Mouse (Mus musculus) heart, embryonic 12.5 days (tissue): ENCODE results near the gene Usp47. TPM values are rescaled to one million over a fixed set of nuclear protein-coding genes. Genes with fewer than 3 reads are reported as not detected.

Experiments
- ATAC-seq: fragments of 200-750 bp; cut with Nextera tagmentation; 2 replicates; pipeline ENCODE4 v1.8.0; 2017; ENCODE audit warnings: moderate TSS enrichment, moderate library complexity; ENCODE audit not compliant: insufficient number of reproducible peaks, low FRiP score
- H3K27ac ChIP-seq: fragments of 300-500 bp; sonication (generic); 2 replicates; pipeline ENCODE4 v1.5.1; 2016; ENCODE audit warnings: mild to moderate bottlenecking, moderate library complexity; ENCODE audit not compliant: poor library complexity, severe bottlenecking
- H3K27me3 ChIP-seq: fragments of 300-500 bp; sonication (generic); replicated peaks from 2 replicates; pipeline ENCODE4 v1.6.1; 2016; ENCODE audit warnings: mild to moderate bottlenecking, moderate library complexity
- H3K36me3 ChIP-seq: fragments of 300-500 bp; sonication (generic); 2 replicates; pipeline ENCODE4 v1.6.1; 2016; ENCODE audit warnings: mild to moderate bottlenecking, moderate library complexity
- H3K4me1 ChIP-seq: fragments of 300-500 bp; sonication (generic); replicated peaks from 2 replicates; pipeline ENCODE4 v1.6.1; 2016; ENCODE audit warnings: mild to moderate bottlenecking
- H3K4me2 ChIP-seq: fragments of 300-500 bp; sonication (generic); 2 replicates; pipeline ENCODE4 v1.6.1; 2016; ENCODE audit warnings: mild to moderate bottlenecking, moderate library complexity
- H3K4me3 ChIP-seq: fragments of 300-500 bp; sonication (generic); 2 replicates; pipeline ENCODE4 v1.5.1; 2016; ENCODE audit warnings: mild to moderate bottlenecking
- H3K9ac ChIP-seq: fragments of 300-500 bp; sonication (generic); 2 replicates; pipeline ENCODE4 v1.6.1; 2016; ENCODE audit warnings: mild to moderate bottlenecking, moderate library complexity
- H3K9me3 ChIP-seq: fragments of 300-500 bp; sonication (generic); replicated peaks from 2 replicates; pipeline ENCODE4 v1.6.1; 2016; ENCODE audit warnings: mild to moderate bottlenecking, moderate library complexity
- WGBS: fragments of 180-500 bp; shearing (Covaris S2); methylation state at CpG from one replicate; pipeline ENCODE4 v1.1.7; 2016; 5-methylcytosine and 5-hydroxymethylcytosine counted together
- polyA plus RNA-seq: library from polyadenylated mRNA; unstranded; fragments of >200 nt; fragmentation: Nextera tagmentation; extraction: Ambion mirVana; gene quantifications from 2 replicates; pipeline ENCODE4 v1.2.1, GENCODE M21; 2016

Gene Usp47
- polyA plus RNA-seq, 1 experiment from 2014 or later = 93.3 TPM

- no peak overlapping the region for H3K27ac ChIP-seq
- H3K36me3 ChIP-seq = peaks cover 4% of the 10 kb centered on the region; the same call in 1 of the 2 replicates
- H3K4me3 ChIP-seq = no peak overlapping the region
- no peak overlapping the region for H3K9ac ChIP-seq
- 26% methylated on average over 1 of the region's 1 CpGs for WGBS
- H3K27me3 ChIP-seq = no peaks in the 10 kb centered on the region
- ATAC-seq = no peak
- H3K4me2 ChIP-seq = 0 out of 2 replicates have a peak overlapping the region, but pooled peaks have one; percentile 23
- H3K9me3 ChIP-seq = no peaks in the 10 kb centered on the region
- peaks cover 57% of the 10 kb centered on the region for H3K4me1 ChIP-seq
These were observed 131.9 kb downstream of the Usp47 start for GRCm38 (mm10) chr7:112155194-112155593.

- H3K36me3 ChIP-seq = 0 out of 2 replicates have a peak, but pooled peaks cover 3% of the 10 kb centered on the region
- H3K9me3 ChIP-seq = no peaks in the 10 kb centered on the region
- peaks cover 55% of the 10 kb centered on the region for H3K4me1 ChIP-seq
- peak; percentile 43 for ATAC-seq
- peak overlapping the region; percentile 77 for H3K9ac ChIP-seq
- H3K4me2 ChIP-seq = peak overlapping the region; percentile 72
- WGBS = 8% methylated on average over 23 of the region's 23 CpGs
- no peaks in the 10 kb centered on the region for H3K27me3 ChIP-seq
- peak overlapping the region; percentile 62 for H3K4me3 ChIP-seq
- H3K27ac ChIP-seq = peak overlapping the region; percentile 61
These were observed 134.4 kb downstream of the Usp47 start for GRCm38 (mm10) chr7:112157584-112158315.

GRCm38 (mm10) chr7:112158316-112158741 is 135.0 kb downstream of the Usp47 start:
- peak overlapping the region; percentile 72 for H3K4me2 ChIP-seq
- ATAC-seq = peak; percentile 63
- under 1% methylated on average over 23 of the region's 23 CpGs for WGBS
- H3K36me3 ChIP-seq = 0 out of 2 replicates have a peak, but pooled peaks cover 3% of the 10 kb centered on the region
- peak overlapping the region; percentile 61 for H3K27ac ChIP-seq
- peaks cover 50% of the 10 kb centered on the region for H3K4me1 ChIP-seq
- H3K9me3 ChIP-seq = no peaks in the 10 kb centered on the region
- peak overlapping the region; percentile 62 for H3K4me3 ChIP-seq
- H3K9ac ChIP-seq = peak overlapping the region; percentile 77
- no peaks in the 10 kb centered on the region for H3K27me3 ChIP-seq

- peaks cover 44% of the 10 kb centered on the region for H3K4me1 ChIP-seq
These were observed 135.6 kb downstream of the Usp47 start, which contains the start of gene Dkk3 for GRCm38 (mm10) chr7:112158942-112159341. Dkk3 (minus strand) TSS chr7:112159057.

GRCm38 (mm10) chr7:112159835-112160234 is 136.5 kb downstream of the Usp47 start:
- Histone ChIP-seq H3K4me2 (no peak overlapping the region), H3K36me3 (no peaks in the 10 kb centered on the region), H3K27ac (no peak overlapping the region), H3K27me3 (no peaks in the 10 kb centered on the region), H3K9ac (no peak overlapping the region), H3K4me3 (no peak overlapping the region), H3K4me1 (peaks cover 36% of the 10 kb centered on the region), H3K9me3 (no peaks in the 10 kb centered on the region)
- WGBS = 41% methylated on average over 5 of the region's 6 CpGs
- no peak for ATAC-seq

More at GRCm38 (mm10) chr7:112158942-112159341, 135.6 kb downstream of the Usp47 start, which contains the start of gene Dkk3:
- no peak; the same call in 1 of the 2 replicates for ATAC-seq
- peak within 1 kb of the TSS; percentile 72 for H3K4me2 ChIP-seq
- H3K4me3 ChIP-seq = peak within 1 kb of the TSS; percentile 62
- peak within 1 kb of the TSS; percentile 61 for H3K27ac ChIP-seq
- WGBS = 2% methylated on average over 21 of the region's 21 CpGs
- H3K27me3 ChIP-seq = no peaks in the 10 kb centered on the region
- H3K36me3 ChIP-seq = 0 out of 2 replicates have a peak, but pooled peaks cover 1% of the 10 kb centered on the region
- H3K9me3 ChIP-seq = no peaks in the 10 kb centered on the region
- H3K9ac ChIP-seq = peak within 1 kb of the TSS; percentile 77

Other genes with a start within 250 kb of the Usp47 start
- 11.1 and 11.5 TPM in 2 replicates for gene Galnt18, start 243.5 kb upstream of the Usp47 start, polyA plus RNA-seq
- gene Dkk3, start 135.6 kb downstream of the Usp47 start, polyA plus RNA-seq = 91.4 and 96.7 TPM in 2 replicates
- 156 and 163 TPM in 2 replicates for gene Mical2, start 202.4 kb downstream of the Usp47 start, polyA plus RNA-seq